Mouse (Mus musculus) ES-E14 (cell line): Measurements from ENCODE around the gene Coq8a. TPM values are rescaled to one million over a fixed set of nuclear protein-coding genes. Genes with fewer than 3 reads are reported as not detected.

ENCODE experiments used
- DNase-seq: peaks from one replicate; pipeline ENCODE4 v3.0.0-alpha.2; 2013; ENCODE audit warnings: low read depth, low spot score
- H3K27ac ChIP-seq: 2 replicates; pipeline ENCODE4 v1.5.1; 2012; ENCODE audit warnings: low read depth, mild to moderate bottlenecking, low read length, moderate library complexity, mixed read lengths; ENCODE audit not compliant: poor library complexity, insufficient read depth, severe bottlenecking
- H3K36me3 ChIP-seq: 2 replicates; pipeline ENCODE4 v1.6.1; 2012; ENCODE audit warnings: mild to moderate bottlenecking, low read length, moderate library complexity, mixed read lengths; ENCODE audit not compliant: control insufficient read depth, poor library complexity, insufficient read depth, severe bottlenecking
- H3K4me1 ChIP-seq, 2 experiments: fragments of 150-350 bp in 1 of 2; sonication (generic) in 1 of 2; 2 replicates each; pipeline ENCODE4 v1.6.1; 2012; ENCODE audit warnings: low read length in 2 of 2, mild to moderate bottlenecking in 1 of 2, mixed read lengths in 1 of 2; ENCODE audit not compliant: control insufficient read depth in 2 of 2, insufficient read depth in 2 of 2, poor library complexity in 1 of 2
- H3K4me3 ChIP-seq, 2 experiments: fragments of 150-350 bp in 1 of 2; sonication (generic) in 1 of 2; 2 replicates each; pipeline ENCODE4 v1.5.1; 2012; ENCODE audit warnings: low read length in 2 of 2, low read depth in 1 of 2, mild to moderate bottlenecking in 1 of 2, mixed read lengths in 1 of 2; ENCODE audit not compliant: insufficient read depth in 1 of 2, poor library complexity in 1 of 2, severe bottlenecking in 1 of 2
- H3K9ac ChIP-seq: 2 replicates; pipeline ENCODE4 v1.6.1; 2012; ENCODE audit warnings: low read depth, mild to moderate bottlenecking, low read length, mixed read lengths; ENCODE audit not compliant: poor library complexity, insufficient read depth, severe bottlenecking
- H3K9me3 ChIP-seq: fragments of 150-350 bp; sonication (generic); 2 replicates; pipeline ENCODE4 v1.6.1; 2012; ENCODE audit warnings: low read depth, mild to moderate bottlenecking, low read length; ENCODE audit not compliant: control insufficient read depth, insufficient read depth
- CHD2 ChIP-seq: IDR thresholded peaks from 2 replicates; pipeline ENCODE4 v1.6.1; 2014; ENCODE audit warnings: mild to moderate bottlenecking, low read depth, low read length, inconsistent platforms
- HCFC1 ChIP-seq: IDR thresholded peaks from 2 replicates; pipeline ENCODE4 v1.6.1; 2012; ENCODE audit warnings: low read length, inconsistent platforms, borderline replicate concordance; ENCODE audit not compliant: insufficient read depth
- MAFK ChIP-seq: IDR thresholded peaks from 2 replicates; pipeline ENCODE4 v1.6.1; 2014; ENCODE audit warnings: mild to moderate bottlenecking, low read depth, low read length, inconsistent platforms; ENCODE audit not compliant: insufficient read depth
- ZC3H11A ChIP-seq: IDR thresholded peaks from 2 replicates; pipeline ENCODE4 v1.6.1; 2012; ENCODE audit warnings: low read depth, mild to moderate bottlenecking, inconsistent platforms, low read length, borderline replicate concordance
- ZNF384 ChIP-seq: IDR thresholded peaks from 2 replicates; pipeline ENCODE4 v1.6.1; 2012; ENCODE audit warnings: low read depth, low read length, inconsistent platforms
- in situ Hi-C, 2 experiments: fragments of 600-800 bp; cut with MboI; formaldehyde crosslinking; loops; one replicate each; pipeline ENCODE4 v1.15.1; 2025; ENCODE audit warnings: low sequenced_read_pairs in 2 of 2, inconsistent platforms in 1 of 2; ENCODE audit not compliant: unreplicated experiment in 2 of 2
- total RNA-seq: library from RNA; depleted of rRNA; stranded (reverse); fragments of 300-350 nt; gene quantifications from 2 replicates; pipeline ENCODE4 v1.2.3, GENCODE M21; 2012

Coq8a gene
- total RNA-seq, 1 experiment: 8.3 TPM

DNA sequence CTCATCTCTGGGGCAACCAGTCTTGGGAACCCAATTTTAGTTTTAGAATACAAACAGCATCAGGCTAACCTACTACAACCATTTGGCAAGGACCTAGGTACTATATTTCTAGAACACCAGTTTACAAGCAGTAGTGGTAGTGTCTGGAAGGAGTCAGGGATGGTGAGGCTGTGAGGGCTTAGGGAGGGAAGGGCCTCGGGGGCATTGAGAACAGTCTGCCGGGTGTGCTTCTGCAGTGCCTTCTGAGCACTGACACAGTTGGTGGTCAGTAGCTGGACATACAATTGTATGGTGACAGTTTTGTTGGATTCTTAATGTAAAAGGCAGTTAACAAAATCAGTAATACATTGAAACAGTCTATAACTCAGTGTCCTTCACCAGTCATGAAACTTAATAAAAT, 38.9 kb downstream of the Coq8a start:
- H3K36me3 ChIP-seq: peaks cover 2% of the 10 kb centered on the region; the same call in 1 of the 2 replicates
- in situ Hi-C loops: no loop called here
- no peak for TF ChIP-seq ZC3H11A
- no peak for TF ChIP-seq CHD2
- TF ChIP-seq MAFK: no peak
- no peak for TF ChIP-seq HCFC1
- TF ChIP-seq ZNF384: no peak

DNA sequence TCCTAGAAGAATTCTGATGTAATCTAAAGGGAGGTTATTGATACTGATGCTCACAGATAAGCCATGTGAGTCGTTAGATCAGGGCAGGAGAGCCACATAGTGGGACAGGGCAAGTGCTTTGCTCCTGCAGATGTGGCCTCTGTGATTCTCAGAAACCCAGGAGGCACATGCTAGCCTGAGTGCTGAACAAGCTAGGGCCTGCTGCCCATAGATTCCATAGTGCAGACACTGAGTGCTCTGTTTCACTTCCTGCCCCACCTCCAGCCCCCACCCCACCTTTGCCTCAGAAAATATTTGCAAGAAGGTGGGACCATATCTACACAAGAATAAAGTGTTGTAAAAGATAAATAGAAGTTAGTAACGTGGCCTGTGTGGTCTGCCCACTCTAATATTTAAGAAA, 40.8 kb downstream of the Coq8a start:
- Histone ChIP-seq H3K36me3 (peaks cover 2% of the 10 kb centered on the region; the same call in 1 of the 2 replicates), H3K9ac (no peak overlapping the region), H3K4me1 (peaks cover 0 to 2% of the 10 kb centered on the region in 2 experiments; a peak in 1 of 4 replicates), H3K4me3 (no peak overlapping the region), H3K27ac (no peak overlapping the region), H3K9me3 (no peaks in the 10 kb centered on the region)
- in situ Hi-C loops: no loop called here
- TF ChIP-seq ZNF384 (no peak), HCFC1 (no peak)
- no peak for DNase-seq

More for the DNA sequence above, 38.9 kb downstream of the Coq8a start:
- no peak overlapping the region for H3K27ac ChIP-seq
- no peak overlapping the region for H3K4me3 ChIP-seq
- H3K9ac ChIP-seq: no peak overlapping the region
- peaks cover 0 to 2% of the 10 kb centered on the region in 2 experiments; a peak in 1 of 4 replicates for H3K4me1 ChIP-seq
- DNase-seq: no peak
- no peaks in the 10 kb centered on the region for H3K9me3 ChIP-seq

DNA sequence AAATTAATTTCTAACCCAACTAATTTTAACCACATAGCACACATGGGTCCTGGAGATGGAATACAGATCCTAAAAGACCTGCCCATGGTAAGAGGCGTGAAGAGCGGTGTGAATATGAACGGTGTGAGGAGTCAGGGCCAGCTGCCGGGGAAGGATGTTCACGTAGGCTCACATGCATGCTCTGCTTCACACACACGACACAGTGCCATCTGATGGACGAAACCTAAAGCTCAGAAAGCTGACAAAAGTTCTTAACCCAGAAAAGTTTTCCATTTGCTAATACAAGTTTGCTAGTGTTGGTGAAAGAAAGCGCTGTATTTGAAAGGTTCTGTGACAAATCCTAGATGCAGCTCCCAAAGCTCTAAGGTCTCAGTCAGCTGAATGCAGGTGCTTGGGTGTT, 48.2 kb downstream of the Coq8a start:
- no peaks in the 10 kb centered on the region for H3K4me1 ChIP-seq
- H3K36me3 ChIP-seq: peaks cover 2% of the 10 kb centered on the region
- no peak overlapping the region for H3K4me3 ChIP-seq
- no peaks in the 10 kb centered on the region for H3K9me3 ChIP-seq
- no peak for DNase-seq
- no peak overlapping the region for H3K27ac ChIP-seq
- no peak for TF ChIP-seq MAFK
- no peak for TF ChIP-seq ZC3H11A
- TF ChIP-seq HCFC1: no peak
- TF ChIP-seq ZNF384: no peak
- TF ChIP-seq CHD2: no peak
- in situ Hi-C loops: no loop called here
- H3K9ac ChIP-seq: no peak overlapping the region

DNA sequence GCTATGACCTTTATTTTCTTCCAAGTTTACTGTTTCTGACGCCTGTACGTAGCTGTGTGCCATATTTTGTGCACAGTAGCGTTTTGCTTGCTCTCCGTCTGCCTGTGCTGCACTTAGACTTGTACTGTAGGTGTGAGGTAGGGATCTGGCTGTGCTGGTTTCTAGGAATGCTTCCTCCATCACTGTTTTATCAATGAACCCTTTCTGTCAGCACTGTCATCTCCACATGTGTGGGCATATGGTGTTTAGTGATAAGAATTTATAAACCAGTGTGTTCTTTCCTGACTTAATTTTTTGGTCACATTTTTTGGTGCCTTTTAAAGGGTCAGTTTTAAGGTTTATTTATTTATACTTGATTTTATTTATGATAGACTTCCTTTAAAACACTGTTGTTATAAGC, 50.8 kb downstream of the Coq8a start:
- Histone ChIP-seq H3K9me3 (no peaks in the 10 kb centered on the region), H3K27ac (no peak overlapping the region), H3K4me3 (no peak overlapping the region), H3K36me3 (peaks cover 6% of the 10 kb centered on the region), H3K4me1 (no peaks in the 10 kb centered on the region), H3K9ac (no peak overlapping the region)
- in situ Hi-C loops: no loop called here
- no peak for TF ChIP-seq MAFK
- TF ChIP-seq ZC3H11A: no peak
- no peak for TF ChIP-seq ZNF384
- no peak for TF ChIP-seq HCFC1
- no peak for TF ChIP-seq CHD2
- DNase-seq: no peak

DNA sequence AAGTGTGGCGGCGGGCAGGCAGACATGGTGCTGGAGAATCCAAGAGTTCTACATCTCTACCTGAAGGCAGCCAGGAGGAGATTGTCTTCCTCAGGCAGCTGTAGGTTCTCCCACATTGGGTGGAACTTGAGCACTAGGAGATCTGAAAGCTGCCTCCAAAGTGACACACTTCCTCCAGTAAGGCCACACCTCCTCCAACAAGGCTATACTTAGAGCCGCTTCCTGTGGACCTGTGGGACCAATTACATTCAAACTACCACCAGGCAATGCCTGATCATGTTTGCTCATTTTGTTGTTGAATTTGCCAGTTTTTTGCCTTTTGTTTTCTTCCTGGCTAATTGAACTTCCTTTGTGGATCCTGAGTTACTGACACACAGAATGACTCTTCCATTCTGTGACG, 51.4 kb downstream of the Coq8a start:
- in situ Hi-C loops: no loop called here
- TF ChIP-seq CHD2 (no peak), HCFC1 (no peak), ZNF384 (no peak), ZC3H11A (no peak), MAFK (no peak)
- Histone ChIP-seq H3K4me1 (no peaks in the 10 kb centered on the region), H3K4me3 (no peak overlapping the region), H3K27ac (no peak overlapping the region), H3K9ac (no peak overlapping the region), H3K36me3 (peaks cover 7% of the 10 kb centered on the region), H3K9me3 (no peaks in the 10 kb centered on the region)
- no peak for DNase-seq
